Mouse (Mus musculus): ENCODE data around the gene Iqgap3.

The Iqgap3 gene

DNA sequence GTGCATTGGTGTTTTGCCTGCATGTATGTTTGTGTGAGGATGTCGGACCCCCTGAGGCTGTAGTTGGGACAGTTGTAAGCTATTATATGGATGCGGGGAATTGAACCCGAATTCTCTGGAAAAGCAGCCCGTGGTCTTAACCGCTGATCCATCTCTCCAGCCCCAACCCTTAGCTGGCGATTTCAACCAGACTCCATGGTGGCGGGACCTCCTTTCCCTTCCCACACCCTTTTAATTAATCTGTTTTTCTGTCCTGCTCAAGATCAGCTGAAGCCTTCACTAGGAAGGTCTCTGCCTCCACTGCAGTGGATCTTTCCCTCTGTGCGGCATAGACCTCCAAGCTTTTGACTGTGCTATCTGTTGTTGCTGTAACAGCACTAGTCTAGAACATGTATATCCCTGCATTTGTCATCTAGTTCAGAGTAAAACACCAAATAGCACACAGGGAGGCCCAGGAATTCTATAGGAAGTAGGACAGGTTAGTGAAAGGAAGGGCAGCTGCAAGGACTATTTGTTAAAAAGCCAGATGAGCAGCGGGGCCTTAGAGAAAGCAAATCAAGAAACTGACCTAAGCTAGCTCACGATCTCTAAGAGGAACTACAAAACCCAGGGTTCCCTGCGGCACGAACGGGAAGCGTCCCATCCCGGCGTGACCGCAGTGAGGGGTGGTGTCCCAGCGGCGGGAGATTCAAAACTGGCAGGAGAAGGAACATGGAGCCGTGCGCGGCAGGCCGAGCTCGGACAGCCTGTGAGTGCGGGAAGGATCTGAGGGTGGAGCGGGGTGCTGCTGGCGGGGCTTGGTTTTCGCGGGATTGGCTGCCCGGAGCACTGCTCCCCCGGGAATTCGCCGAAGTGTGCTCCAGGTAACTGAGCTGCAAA, at the start of gene Iqgap3:
Iqgap3 (plus strand) TSS at position 627 of the 879 bp plus-strand sequence.
- Histone ChIP-seq H3K36me3 (ENCODE audit: insufficient read depth, low read length) (peaks cover 29% of the 10 kb centered on the region), H3K4me1 (replicated peaks; ENCODE audit: low read depth, low read length) (peaks cover 37% of the 10 kb centered on the region), H3K27me3 (ENCODE audit: insufficient read depth, low read length) (peaks cover 7% of the 10 kb centered on the region; the same call in 1 of the 2 replicates), H3K4me3 (replicated peaks; ENCODE audit: low read length) (peak within 1 kb of the TSS; percentile 86), H3K9me3 (ENCODE audit: low read length) (no peaks in the 10 kb centered on the region)
- TF ChIP-seq POU5F1 (IDR thresholded peaks at IDR 0.05; ENCODE audit: borderline replicate concordance, low read length) (no peak), NANOG (IDR thresholded peaks at IDR 0.05; ENCODE audit: borderline replicate concordance, low read length) (no peak), CTCF (conservative IDR thresholded peaks at IDR 0.05; ENCODE audit: low read length) (no peak)

GRCm38 (mm10) chr3:88033506-88033905, 48.3 kb upstream of the Iqgap3 start:
- TF ChIP-seq NANOG (IDR thresholded peaks at IDR 0.05; ENCODE audit: borderline replicate concordance, low read length) (no peak), POU5F1 (IDR thresholded peaks at IDR 0.05; ENCODE audit: borderline replicate concordance, low read length) (no peak), CTCF (conservative IDR thresholded peaks at IDR 0.05; ENCODE audit: low read length) (no peak)
- H3K4me1 ChIP-seq (replicated peaks; ENCODE audit: low read depth, low read length) = peaks cover 46% of the 10 kb centered on the region
- H3K36me3 ChIP-seq (ENCODE audit: insufficient read depth, low read length) = no peaks in the 10 kb centered on the region
- no peak overlapping the region for H3K4me3 ChIP-seq (replicated peaks; ENCODE audit: low read length)
- no peaks in the 10 kb centered on the region for H3K9me3 ChIP-seq (ENCODE audit: low read length)
- peaks cover 30% of the 10 kb centered on the region for H3K27me3 ChIP-seq (ENCODE audit: insufficient read depth, low read length)

- Histone ChIP-seq H3K27me3 (ENCODE audit: insufficient read depth, low read length) (peaks cover 47% of the 10 kb centered on the region), H3K4me1 (replicated peaks; ENCODE audit: low read depth, low read length) (peaks cover 45% of the 10 kb centered on the region), H3K4me3 (replicated peaks; ENCODE audit: low read length) (no peak overlapping the region), H3K9me3 (ENCODE audit: low read length) (no peaks in the 10 kb centered on the region), H3K36me3 (ENCODE audit: insufficient read depth, low read length) (no peaks in the 10 kb centered on the region)
- TF ChIP-seq NANOG (IDR thresholded peaks at IDR 0.05; ENCODE audit: borderline replicate concordance, low read length) (no peak), POU5F1 (IDR thresholded peaks at IDR 0.05; ENCODE audit: borderline replicate concordance, low read length) (no peak), CTCF (conservative IDR thresholded peaks at IDR 0.05; ENCODE audit: low read length) (no peak)
Measured at GRCm38 (mm10) chr3:88035561-88036293, 46.0 kb upstream of the Iqgap3 start.

DNA sequence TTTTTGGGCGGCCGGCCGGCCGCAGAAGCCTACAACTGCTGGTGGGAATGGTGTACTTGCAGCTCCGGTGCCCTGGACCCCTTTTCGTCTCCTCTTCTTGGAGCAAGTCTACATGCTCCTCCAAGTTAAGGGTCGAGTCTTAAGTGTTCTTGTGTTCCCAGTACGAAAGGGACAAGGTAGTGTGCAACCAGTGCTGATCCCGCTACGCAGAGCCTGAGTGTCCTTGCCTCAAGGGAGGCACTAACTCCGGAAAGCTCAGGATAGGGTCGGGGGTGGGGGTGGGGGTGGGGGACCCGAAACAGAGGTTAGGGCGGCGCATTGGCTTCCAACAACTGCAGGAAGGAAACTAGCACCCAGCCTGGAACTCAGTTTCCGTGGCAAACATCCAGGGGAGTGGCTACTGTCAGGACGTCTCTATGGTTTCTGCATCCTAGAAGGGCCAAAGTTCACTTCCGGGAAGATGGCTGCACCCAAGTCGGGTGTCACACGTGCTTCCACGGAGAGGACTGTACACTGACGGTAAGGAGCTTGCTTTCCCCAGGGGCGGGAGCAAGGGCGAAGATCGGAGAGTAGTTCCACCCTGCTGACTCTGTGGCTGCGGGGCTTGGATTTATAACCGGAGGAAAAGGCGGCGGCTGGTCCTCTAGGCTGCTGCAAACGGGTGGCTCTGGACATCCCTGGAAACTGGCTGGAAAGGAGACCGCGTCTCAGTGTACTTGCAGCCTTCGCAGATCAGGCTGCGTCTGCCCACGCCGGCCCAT, 38.9 kb upstream of the Iqgap3 start, which contains the start of gene Gpatch4:
Gpatch4 (plus strand) TSS at position 448 of the 761 bp plus-strand sequence.
- H3K4me1 ChIP-seq (replicated peaks; ENCODE audit: low read depth, low read length) = peaks cover 33% of the 10 kb centered on the region
- H3K27me3 ChIP-seq (ENCODE audit: insufficient read depth, low read length) = peaks cover 22% of the 10 kb centered on the region
- H3K4me3 ChIP-seq (replicated peaks; ENCODE audit: low read length) = peak within 1 kb of the TSS; percentile 98
- no peak for TF ChIP-seq POU5F1 (IDR thresholded peaks at IDR 0.05; ENCODE audit: borderline replicate concordance, low read length)
- TF ChIP-seq NANOG (IDR thresholded peaks at IDR 0.05; ENCODE audit: borderline replicate concordance, low read length) = no peak
- no peak for TF ChIP-seq CTCF (conservative IDR thresholded peaks at IDR 0.05; ENCODE audit: low read length)
- peaks cover 33% of the 10 kb centered on the region for H3K36me3 ChIP-seq (ENCODE audit: insufficient read depth, low read length)
- H3K9me3 ChIP-seq (ENCODE audit: low read length) = no peaks in the 10 kb centered on the region

GRCm38 (mm10) chr3:88049532-88049931, 32.2 kb upstream of the Iqgap3 start:
- Histone ChIP-seq H3K4me1 (replicated peaks; ENCODE audit: low read depth, low read length) (peaks cover 39% of the 10 kb centered on the region), H3K9me3 (ENCODE audit: low read length) (no peaks in the 10 kb centered on the region), H3K36me3 (ENCODE audit: insufficient read depth, low read length) (peaks cover 98% of the 10 kb centered on the region), H3K27me3 (ENCODE audit: insufficient read depth, low read length) (no peaks in the 10 kb centered on the region), H3K4me3 (replicated peaks; ENCODE audit: low read length) (no peak overlapping the region)
- TF ChIP-seq POU5F1 (IDR thresholded peaks at IDR 0.05; ENCODE audit: borderline replicate concordance, low read length) (no peak), NANOG (IDR thresholded peaks at IDR 0.05; ENCODE audit: borderline replicate concordance, low read length) (no peak), CTCF (conservative IDR thresholded peaks at IDR 0.05; ENCODE audit: low read length) (no peak)

- Histone ChIP-seq H3K27me3 (ENCODE audit: insufficient read depth, low read length) (0 out of 2 replicates have a peak, but pooled peaks cover 4% of the 10 kb centered on the region), H3K36me3 (ENCODE audit: insufficient read depth, low read length) (peaks cover 52% of the 10 kb centered on the region), H3K4me3 (replicated peaks; ENCODE audit: low read length) (no peak overlapping the region), H3K9me3 (ENCODE audit: low read length) (no peaks in the 10 kb centered on the region), H3K4me1 (replicated peaks; ENCODE audit: low read depth, low read length) (peaks cover 14% of the 10 kb centered on the region)
- TF ChIP-seq NANOG (IDR thresholded peaks at IDR 0.05; ENCODE audit: borderline replicate concordance, low read length) (no peak), CTCF (conservative IDR thresholded peaks at IDR 0.05; ENCODE audit: low read length) (no peak), POU5F1 (IDR thresholded peaks at IDR 0.05; ENCODE audit: borderline replicate concordance, low read length) (no peak)
Measured at GRCm38 (mm10) chr3:88057030-88057429, 24.7 kb upstream of the Iqgap3 start.

- TF ChIP-seq NANOG (IDR thresholded peaks at IDR 0.05; ENCODE audit: borderline replicate concordance, low read length) = no peak
- peak within 1 kb of the TSS; percentile 92 for H3K4me3 ChIP-seq (replicated peaks; ENCODE audit: low read length)
- 0 out of 2 replicates have a peak, but pooled peaks cover 4% of the 10 kb centered on the region for H3K27me3 ChIP-seq (ENCODE audit: insufficient read depth, low read length)
- H3K36me3 ChIP-seq (ENCODE audit: insufficient read depth, low read length) = peaks cover 41% of the 10 kb centered on the region
- H3K4me1 ChIP-seq (replicated peaks; ENCODE audit: low read depth, low read length) = peaks cover 14% of the 10 kb centered on the region
- peaks cover 7% of the 10 kb centered on the region for H3K9me3 ChIP-seq (ENCODE audit: low read length)
Measured at GRCm38 (mm10) chr3:88057902-88058696, 23.7 kb upstream of the Iqgap3 start, which contains the start of gene Naxe. Gene Naxe, minus strand, starts transcription at chr3:88058495.
